Comparison of ENCODE assay signal across 12 mouse cellular contexts in genomic region chr5:149919097-149919496, GRCm38 (mm10).
"Had no signal": no experiment of that assay in that cellular context is flagged by ENCODE, and none has a peak within 500 bp of the region (broad histone marks: within the 10 kb centered on the region; RNA-seq: fewer than 3 reads in every experiment).

No protein-coding gene starts in this region.

- H3K9ac ChIP-seq: intestine, embryonic 15.5 days; limb, embryonic 15.5 days; liver, embryonic 12.5 days; lung, embryonic 14.5 days; midbrain, embryonic 15.5 days; neural tube, embryonic 13.5 days had no signal

- H3K4me1 ChIP-seq: intestine, embryonic 15.5 days; limb, embryonic 15.5 days; liver, embryonic 12.5 days; midbrain, embryonic 15.5 days had no signal

- DNase-seq: lung, embryonic 14.5 days; lung, postnatal 10 days; lung, postnatal 4 days; right cerebral cortex, postnatal 25 days; thymus, postnatal 36 days had no signal

- H3K9me3 ChIP-seq: intestine, embryonic 15.5 days; limb, embryonic 15.5 days; liver, embryonic 12.5 days; midbrain, embryonic 15.5 days; neural tube, embryonic 13.5 days had no signal

- H3K36me3 ChIP-seq: intestine, embryonic 15.5 days; limb, embryonic 15.5 days; liver, embryonic 12.5 days; midbrain, embryonic 15.5 days; neural tube, embryonic 13.5 days had no signal

- H3K4me3 ChIP-seq: intestine, embryonic 15.5 days; left cerebral cortex, adult 2 months; limb, embryonic 15.5 days; liver, embryonic 12.5 days; midbrain, embryonic 15.5 days; neural tube, embryonic 13.5 days had no signal

- H3K27ac ChIP-seq: intestine, embryonic 15.5 days; left cerebral cortex, adult 2 months; limb, embryonic 15.5 days; liver, embryonic 12.5 days; midbrain, embryonic 15.5 days; neural tube, embryonic 13.5 days had no signal

- H3K27me3 ChIP-seq: intestine, embryonic 15.5 days; limb, embryonic 15.5 days; liver, embryonic 12.5 days; midbrain, embryonic 15.5 days; neural tube, embryonic 13.5 days had no signal

- H3K4me2 ChIP-seq: intestine, embryonic 15.5 days; limb, embryonic 15.5 days; liver, embryonic 12.5 days; lung, embryonic 14.5 days; midbrain, embryonic 11.5 days; midbrain, embryonic 15.5 days; neural tube, embryonic 13.5 days had no signal

- ATAC-seq: intestine, embryonic 15.5 days; liver, embryonic 12.5 days; midbrain, embryonic 15.5 days had no signal
